Mouse (Mus musculus): Measurements from ENCODE around the gene Sell. TPM values are rescaled to one million over a fixed set of nuclear protein-coding genes. Genes with fewer than 3 reads are reported as not detected.

Gene Sell
- polyA plus RNA-seq, 1 experiment, result not detected

GRCm38 (mm10) chr1:164087872-164088271 is 26.1 kb downstream of the Sell start:
- no peak overlapping the region for H3ac ChIP-seq (ENCODE audit: control insufficient read depth, insufficient read length)
- H3K4me2 ChIP-seq (ENCODE audit: low read depth), result no peak overlapping the region
- no peaks in the 10 kb centered on the region for H3K79me2 ChIP-seq (ENCODE audit: control insufficient read depth, insufficient read depth)
- no peaks in the 10 kb centered on the region for H3K36me3 ChIP-seq (ENCODE audit: control insufficient read depth, insufficient read depth)
- no peaks in the 10 kb centered on the region for H3K27me3 ChIP-seq (ENCODE audit: control insufficient read depth, insufficient read depth, insufficient read length)
- H3K4me3 ChIP-seq, result no peak overlapping the region
- TF ChIP-seq TCF12 (IDR thresholded peaks at IDR 0.05; ENCODE audit: insufficient read depth, poor library complexity, severe bottlenecking) (no peak), MYOD1 (IDR thresholded peaks at IDR 0.05; ENCODE audit: control insufficient read depth in 1 of 3, insufficient read length in 2 of 3, low read depth in 2 of 3) (no peak), REST (IDR thresholded peaks at IDR 0.05; ENCODE audit: insufficient read depth, insufficient read length) (no peak), MAX (IDR thresholded peaks at IDR 0.05; ENCODE audit: low read depth) (no peak), POLR2A (IDR thresholded peaks at IDR 0.05; ENCODE audit: insufficient read length, low read depth) (no peak), E2F4 (IDR thresholded peaks at IDR 0.05; ENCODE audit: insufficient read depth) (no peak), USF1 (IDR thresholded peaks at IDR 0.05; ENCODE audit: low read depth) (no peak), TCF3 (IDR thresholded peaks at IDR 0.05; ENCODE audit: insufficient read length, low read depth) (no peak), CEBPB (IDR thresholded peaks at IDR 0.05; ENCODE audit: insufficient read depth, poor library complexity, severe bottlenecking) (no peak), SRF (IDR thresholded peaks at IDR 0.05; ENCODE audit: control insufficient read depth, insufficient read length, low read depth) (no peak), POLR2AphosphoS2 (IDR thresholded peaks at IDR 0.05; ENCODE audit: insufficient read length, low read depth) (no peak), MYOG (IDR thresholded peaks at IDR 0.05; ENCODE audit: control insufficient read depth in 1 of 3, insufficient read depth in 1 of 3, insufficient read length in 2 of 3, low read depth in 2 of 3) (no peak)

- H3K4me2 ChIP-seq (ENCODE audit: low read depth), result no peak overlapping the region
- TF ChIP-seq POLR2A (IDR thresholded peaks at IDR 0.05; ENCODE audit: insufficient read length, low read depth) (no peak), TCF3 (IDR thresholded peaks at IDR 0.05; ENCODE audit: insufficient read length, low read depth) (no peak), TCF12 (IDR thresholded peaks at IDR 0.05; ENCODE audit: insufficient read depth, poor library complexity, severe bottlenecking) (no peak), MYOG (IDR thresholded peaks at IDR 0.05; ENCODE audit: control insufficient read depth in 1 of 3, insufficient read depth in 1 of 3, insufficient read length in 2 of 3, low read depth in 2 of 3) (no peak), USF1 (IDR thresholded peaks at IDR 0.05; ENCODE audit: low read depth) (no peak), E2F4 (IDR thresholded peaks at IDR 0.05; ENCODE audit: insufficient read depth) (no peak), CEBPB (IDR thresholded peaks at IDR 0.05; ENCODE audit: insufficient read depth, poor library complexity, severe bottlenecking) (no peak), MAX (IDR thresholded peaks at IDR 0.05; ENCODE audit: low read depth) (no peak), REST (IDR thresholded peaks at IDR 0.05; ENCODE audit: insufficient read depth, insufficient read length) (no peak), MYOD1 (IDR thresholded peaks at IDR 0.05; ENCODE audit: control insufficient read depth in 1 of 3, insufficient read length in 2 of 3, low read depth in 2 of 3) (no peak)
- H3ac ChIP-seq (ENCODE audit: control insufficient read depth, insufficient read length), result no peak overlapping the region
- no peaks in the 10 kb centered on the region for H3K27me3 ChIP-seq (ENCODE audit: control insufficient read depth, insufficient read depth, insufficient read length)
- no peaks in the 10 kb centered on the region for H3K36me3 ChIP-seq (ENCODE audit: control insufficient read depth, insufficient read depth)
- H3K4me3 ChIP-seq, result no peak overlapping the region
- no peaks in the 10 kb centered on the region for H3K79me2 ChIP-seq (ENCODE audit: control insufficient read depth, insufficient read depth)
Measured at GRCm38 (mm10) chr1:164096780-164097179, 35.0 kb downstream of the Sell start.

- TF ChIP-seq POLR2A (IDR thresholded peaks at IDR 0.05; ENCODE audit: insufficient read length, low read depth) (no peak), MAX (IDR thresholded peaks at IDR 0.05; ENCODE audit: low read depth) (no peak), TCF12 (IDR thresholded peaks at IDR 0.05; ENCODE audit: insufficient read depth, poor library complexity, severe bottlenecking) (no peak), E2F4 (IDR thresholded peaks at IDR 0.05; ENCODE audit: insufficient read depth) (no peak), MYOG (IDR thresholded peaks at IDR 0.05; ENCODE audit: control insufficient read depth in 1 of 3, insufficient read depth in 1 of 3, insufficient read length in 2 of 3, low read depth in 2 of 3) (no peak), MYOD1 (IDR thresholded peaks at IDR 0.05; ENCODE audit: control insufficient read depth in 1 of 3, insufficient read length in 2 of 3, low read depth in 2 of 3) (no peak), CEBPB (IDR thresholded peaks at IDR 0.05; ENCODE audit: insufficient read depth, poor library complexity, severe bottlenecking) (no peak), TCF3 (IDR thresholded peaks at IDR 0.05; ENCODE audit: insufficient read length, low read depth) (no peak)
- no peaks in the 10 kb centered on the region for H3K36me3 ChIP-seq (ENCODE audit: control insufficient read depth, insufficient read depth)
Measured at GRCm38 (mm10) chr1:164097911-164098310, 36.1 kb downstream of the Sell start.

GRCm38 (mm10) chr1:164098372-164098771 is 36.6 kb downstream of the Sell start:
- no peak overlapping the region for H3ac ChIP-seq (ENCODE audit: control insufficient read depth, insufficient read length)
- no peaks in the 10 kb centered on the region for H3K27me3 ChIP-seq (ENCODE audit: control insufficient read depth, insufficient read depth, insufficient read length)
- no peak overlapping the region for H3K4me3 ChIP-seq
- no peaks in the 10 kb centered on the region for H3K79me2 ChIP-seq (ENCODE audit: control insufficient read depth, insufficient read depth)
- H3K4me2 ChIP-seq (ENCODE audit: low read depth), result no peak overlapping the region
- no peak for TF ChIP-seq USF1 (IDR thresholded peaks at IDR 0.05; ENCODE audit: low read depth)
- no peak for TF ChIP-seq TCF3 (IDR thresholded peaks at IDR 0.05; ENCODE audit: insufficient read length, low read depth)
- TF ChIP-seq POLR2AphosphoS2 (IDR thresholded peaks at IDR 0.05; ENCODE audit: insufficient read length, low read depth), result no peak
- no peak for TF ChIP-seq MYOG (IDR thresholded peaks at IDR 0.05; ENCODE audit: control insufficient read depth in 1 of 3, insufficient read depth in 1 of 3, insufficient read length in 2 of 3, low read depth in 2 of 3)
- no peak for TF ChIP-seq TCF12 (IDR thresholded peaks at IDR 0.05; ENCODE audit: insufficient read depth, poor library complexity, severe bottlenecking)
- no peak for TF ChIP-seq POLR2A (IDR thresholded peaks at IDR 0.05; ENCODE audit: insufficient read length, low read depth)
- no peak for TF ChIP-seq MAX (IDR thresholded peaks at IDR 0.05; ENCODE audit: low read depth)
- TF ChIP-seq SRF (IDR thresholded peaks at IDR 0.05; ENCODE audit: control insufficient read depth, insufficient read length, low read depth), result no peak
- no peak for TF ChIP-seq MYOD1 (IDR thresholded peaks at IDR 0.05; ENCODE audit: control insufficient read depth in 1 of 3, insufficient read length in 2 of 3, low read depth in 2 of 3)
- no peak for TF ChIP-seq E2F4 (IDR thresholded peaks at IDR 0.05; ENCODE audit: insufficient read depth)
- H3K36me3 ChIP-seq (ENCODE audit: control insufficient read depth, insufficient read depth), result no peaks in the 10 kb centered on the region

More at GRCm38 (mm10) chr1:164097911-164098310, 36.1 kb downstream of the Sell start:
- Histone ChIP-seq H3K4me3 (no peak overlapping the region), H3K4me2 (ENCODE audit: low read depth) (no peak overlapping the region), H3ac (ENCODE audit: control insufficient read depth, insufficient read length) (no peak overlapping the region), H3K79me2 (ENCODE audit: control insufficient read depth, insufficient read depth) (no peaks in the 10 kb centered on the region), H3K27me3 (ENCODE audit: control insufficient read depth, insufficient read depth, insufficient read length) (no peaks in the 10 kb centered on the region)

GRCm38 (mm10) chr1:164109763-164110162 is 48.0 kb downstream of the Sell start:
- Histone ChIP-seq H3K36me3 (ENCODE audit: control insufficient read depth, insufficient read depth) (no peaks in the 10 kb centered on the region), H3K79me2 (ENCODE audit: control insufficient read depth, insufficient read depth) (no peaks in the 10 kb centered on the region), H3K4me3 (no peak overlapping the region), H3ac (ENCODE audit: control insufficient read depth, insufficient read length) (no peak overlapping the region), H3K4me2 (ENCODE audit: low read depth) (no peak overlapping the region), H3K27me3 (ENCODE audit: control insufficient read depth, insufficient read depth, insufficient read length) (no peaks in the 10 kb centered on the region)
- TF ChIP-seq E2F4 (IDR thresholded peaks at IDR 0.05; ENCODE audit: insufficient read depth), result no peak
- TF ChIP-seq TCF12 (IDR thresholded peaks at IDR 0.05; ENCODE audit: insufficient read depth, poor library complexity, severe bottlenecking), result no peak
- TF ChIP-seq POLR2A (IDR thresholded peaks at IDR 0.05; ENCODE audit: insufficient read length, low read depth), result no peak
- no peak for TF ChIP-seq MAX (IDR thresholded peaks at IDR 0.05; ENCODE audit: low read depth)
- TF ChIP-seq MYOD1 (IDR thresholded peaks at IDR 0.05; ENCODE audit: control insufficient read depth in 1 of 3, insufficient read length in 2 of 3, low read depth in 2 of 3), result no peak
- no peak for TF ChIP-seq MYOG (IDR thresholded peaks at IDR 0.05; ENCODE audit: control insufficient read depth in 1 of 3, insufficient read depth in 1 of 3, insufficient read length in 2 of 3, low read depth in 2 of 3)
- no peak for TF ChIP-seq REST (IDR thresholded peaks at IDR 0.05; ENCODE audit: insufficient read depth, insufficient read length)
- no peak for TF ChIP-seq SRF (IDR thresholded peaks at IDR 0.05; ENCODE audit: control insufficient read depth, insufficient read length, low read depth)
- TF ChIP-seq CEBPB (IDR thresholded peaks at IDR 0.05; ENCODE audit: insufficient read depth, poor library complexity, severe bottlenecking), result no peak
- TF ChIP-seq USF1 (IDR thresholded peaks at IDR 0.05; ENCODE audit: low read depth), result no peak

Data from myocyte (in vitro differentiated cells).